Mouse (Mus musculus) retina, embryonic 14.5 days (tissue): ENCODE measurements around the gene Hemk1.

Source experiments
- DNase-seq: peaks from one replicate; pipeline ENCODE4 v3.0.0-alpha.2; 2015; ENCODE audit warnings: low spot score

Hemk1 gene

GRCm38 (mm10) chr9:107295616-107296015 is 42.5 kb downstream of the Hemk1 start:
- no peak for DNase-seq

- peak; percentile 81 for DNase-seq
Measured at GRCm38 (mm10) chr9:107294249-107294648, 43.9 kb downstream of the Hemk1 start.

GRCm38 (mm10) chr9:107290897-107291296 is 47.3 kb downstream of the Hemk1 start:
- peak; percentile 90 for DNase-seq

- peak; percentile 78 for DNase-seq
Measured at GRCm38 (mm10) chr9:107289211-107290076, 48.7 kb downstream of the Hemk1 start, which contains the start of gene Mapkapk3. Mapkapk3 (minus strand) TSS chr9:107289877.

GRCm38 (mm10) chr9:107288711-107289110 is 49.4 kb downstream of the Hemk1 start:
- no peak for DNase-seq

- DNase-seq: no peak
Measured at GRCm38 (mm10) chr9:107288105-107288650, 50.0 kb downstream of the Hemk1 start.

- no peak for DNase-seq
Measured at GRCm38 (mm10) chr9:107287294-107287693, 50.9 kb downstream of the Hemk1 start.

- DNase-seq: no peak
Measured at GRCm38 (mm10) chr9:107285009-107285408, 53.1 kb downstream of the Hemk1 start.

GRCm38 (mm10) chr9:107282951-107283350 is 55.2 kb downstream of the Hemk1 start:
- no peak for DNase-seq

GRCm38 (mm10) chr9:107281241-107281987 is 56.7 kb downstream of the Hemk1 start:
- DNase-seq: no peak

- DNase-seq: no peak
Measured at GRCm38 (mm10) chr9:107280322-107281027, 57.7 kb downstream of the Hemk1 start.

GRCm38 (mm10) chr9:107279378-107280321 is 58.5 kb downstream of the Hemk1 start:
- DNase-seq: no peak

- DNase-seq: peak; percentile 33
Measured at GRCm38 (mm10) chr9:107278527-107279377, 59.4 kb downstream of the Hemk1 start.

GRCm38 (mm10) chr9:107278126-107278525 is 60.0 kb downstream of the Hemk1 start:
- DNase-seq: no peak

GRCm38 (mm10) chr9:107277603-107278002 is 60.5 kb downstream of the Hemk1 start:
- no peak for DNase-seq
